Mouse (Mus musculus) heart, embryonic 16.5 days (tissue): ENCODE data around the gene Gm10190. TPM values are rescaled to one million over a fixed set of nuclear protein-coding genes. Genes with fewer than 3 reads are reported as not detected.

Experiments used
- ATAC-seq: fragments of 200-750 bp; cut with Nextera tagmentation; replicated peaks from 2 replicates; pipeline ENCODE4 v1.8.0; 2017; ENCODE audit warnings: moderate number of reproducible peaks; ENCODE audit not compliant: insufficient read depth, low FRiP score; ENCODE audit errors: extremely low read depth
- H3K27ac ChIP-seq: fragments of 300-500 bp; sonication (generic); 2 replicates; pipeline ENCODE4 v1.5.1; 2014; ENCODE audit warnings: mild to moderate bottlenecking, low read length, control low read depth, moderate library complexity
- H3K27me3 ChIP-seq: fragments of 300-500 bp; sonication (generic); 2 replicates; pipeline ENCODE4 v1.6.1; 2014; ENCODE audit warnings: low read length, mixed read lengths; ENCODE audit not compliant: control insufficient read depth, insufficient read depth
- H3K36me3 ChIP-seq: fragments of 300-500 bp; sonication (generic); 2 replicates; pipeline ENCODE4 v1.6.1; 2014; ENCODE audit not compliant: control insufficient read depth, insufficient read depth
- H3K4me1 ChIP-seq: fragments of 300-500 bp; sonication (generic); 2 replicates; pipeline ENCODE4 v1.6.1; 2014; ENCODE audit warnings: low read length, mixed read lengths; ENCODE audit not compliant: control insufficient read depth, insufficient read depth
- H3K4me2 ChIP-seq: fragments of 300-500 bp; sonication (generic); 2 replicates; pipeline ENCODE4 v1.6.1; 2014; ENCODE audit warnings: low read depth, mild to moderate bottlenecking, control low read depth, low read length
- H3K4me3 ChIP-seq: fragments of 300-500 bp; sonication (generic); 2 replicates; pipeline ENCODE4 v1.5.1; 2014; ENCODE audit warnings: mild to moderate bottlenecking, control low read depth, low read length
- H3K9ac ChIP-seq: fragments of 300-500 bp; sonication (generic); 2 replicates; pipeline ENCODE4 v1.6.1; 2014; ENCODE audit warnings: low read length, control low read depth
- H3K9me3 ChIP-seq: fragments of 300-500 bp; sonication (generic); replicated peaks from 2 replicates; pipeline ENCODE4 v1.6.1; 2016; ENCODE audit warnings: low read length; ENCODE audit not compliant: control insufficient read depth
- WGBS: fragments of 180-500 bp; shearing (Covaris S2); extraction: QIAGEN DNeasy Blood & Tissue Kit; methylation state at CpG from one replicate; pipeline ENCODE4 v1.1.7; 2014; 5-methylcytosine and 5-hydroxymethylcytosine counted together
- polyA plus RNA-seq: library from polyadenylated mRNA; unstranded; fragments of >200 nt; fragmentation: Nextera tagmentation; extraction: Ambion mirVana; gene quantifications from 2 replicates; pipeline ENCODE4 v1.2.1, GENCODE M21; 2015

Gm10190 gene
- polyA plus RNA-seq: 0.79 and 1.3 TPM in 2 replicates

- H3K4me3 ChIP-seq: peak within 1 kb of the TSS; percentile 61
- H3K27me3 ChIP-seq: no peaks in the 10 kb centered on the region
- H3K36me3 ChIP-seq: no peaks in the 10 kb centered on the region
- peaks cover 2% of the 10 kb centered on the region; the same call in 1 of the 2 replicates for H3K4me1 ChIP-seq
- peak within 1 kb of the TSS; percentile 81 for H3K9ac ChIP-seq
- 2% methylated on average over 81 of the region's 102 CpGs for WGBS
- 0 out of 2 replicates have a peak, but pooled peaks cover 2% of the 10 kb centered on the region for H3K9me3 ChIP-seq
- H3K4me2 ChIP-seq: peak within 1 kb of the TSS; percentile 95
- ATAC-seq: peak; percentile 99
- H3K27ac ChIP-seq: peak within 1 kb of the TSS; percentile 66; the same call in 1 of the 2 replicates
Observed at GRCm38 (mm10) chr17:80372989-80373725, at the start of gene Gm10190. Gene Gm10190, minus strand, starts transcription at chr17:80373541.

GRCm38 (mm10) chr17:80420998-80421397 is 47.7 kb upstream of the Gm10190 start:
- H3K27me3 ChIP-seq: no peaks in the 10 kb centered on the region
- no peak for ATAC-seq
- no peak overlapping the region for H3K27ac ChIP-seq
- no peak overlapping the region for H3K4me2 ChIP-seq
- no peaks in the 10 kb centered on the region for H3K9me3 ChIP-seq
- H3K36me3 ChIP-seq: peaks cover 34% of the 10 kb centered on the region
- H3K4me1 ChIP-seq: no peaks in the 10 kb centered on the region
- WGBS: 87% methylated on average over 1 of the region's 1 CpGs
- no peak overlapping the region for H3K9ac ChIP-seq
- H3K4me3 ChIP-seq: no peak overlapping the region

GRCm38 (mm10) chr17:80418572-80419210 is 45.4 kb upstream of the Gm10190 start:
- 84% methylated on average over 10 of the region's 10 CpGs for WGBS
- Histone ChIP-seq H3K4me2 (no peak overlapping the region), H3K4me1 (no peaks in the 10 kb centered on the region), H3K9me3 (no peaks in the 10 kb centered on the region), H3K9ac (no peak overlapping the region), H3K36me3 (peaks cover 41% of the 10 kb centered on the region), H3K27me3 (no peaks in the 10 kb centered on the region), H3K4me3 (no peak overlapping the region), H3K27ac (no peak overlapping the region)
- no peak for ATAC-seq

GRCm38 (mm10) chr17:80411182-80411581 is 37.8 kb upstream of the Gm10190 start:
- H3K27ac ChIP-seq: no peak overlapping the region
- H3K4me3 ChIP-seq: no peak overlapping the region
- no peak overlapping the region for H3K4me2 ChIP-seq
- peaks cover 44% of the 10 kb centered on the region for H3K36me3 ChIP-seq
- no peaks in the 10 kb centered on the region for H3K4me1 ChIP-seq
- no peaks in the 10 kb centered on the region; the same call in 1 of the 2 replicates for H3K9me3 ChIP-seq
- no peak overlapping the region for H3K9ac ChIP-seq
- 62% methylated on average over 1 of the region's 1 CpGs for WGBS
- H3K27me3 ChIP-seq: no peaks in the 10 kb centered on the region
- no peak for ATAC-seq

- H3K9me3 ChIP-seq: no peaks in the 10 kb centered on the region
- no peak overlapping the region for H3K27ac ChIP-seq
- H3K9ac ChIP-seq: no peak overlapping the region
- ATAC-seq: no peak
- H3K27me3 ChIP-seq: no peaks in the 10 kb centered on the region
- peaks cover 20% of the 10 kb centered on the region for H3K36me3 ChIP-seq
- no peaks in the 10 kb centered on the region for H3K4me1 ChIP-seq
- H3K4me2 ChIP-seq: no peak overlapping the region
- WGBS: 91% methylated on average over 7 of the region's 7 CpGs
- H3K4me3 ChIP-seq: no peak overlapping the region
Observed at GRCm38 (mm10) chr17:80398243-80398642, 24.9 kb upstream of the Gm10190 start.

- Histone ChIP-seq H3K4me2 (peak overlapping the region; percentile 81), H3K4me1 (peaks cover 3% of the 10 kb centered on the region; the same call in 1 of the 2 replicates), H3K9ac (peak overlapping the region; percentile 45), H3K9me3 (no peaks in the 10 kb centered on the region), H3K27ac (no peak overlapping the region), H3K27me3 (no peaks in the 10 kb centered on the region), H3K4me3 (peak overlapping the region; percentile 56), H3K36me3 (no peaks in the 10 kb centered on the region)
- 12% methylated on average over 17 of the region's 17 CpGs for WGBS
- peak; percentile 89 for ATAC-seq
Observed at GRCm38 (mm10) chr17:80391423-80392403, 18.4 kb upstream of the Gm10190 start.

- 61% methylated on average over 10 of the region's 10 CpGs for WGBS
- no peak overlapping the region for H3K27ac ChIP-seq
- H3K9ac ChIP-seq: no peak overlapping the region
- H3K4me1 ChIP-seq: peaks cover 3% of the 10 kb centered on the region; the same call in 1 of the 2 replicates
- no peak overlapping the region for H3K4me2 ChIP-seq
- no peak for ATAC-seq
- no peaks in the 10 kb centered on the region for H3K36me3 ChIP-seq
- H3K27me3 ChIP-seq: no peaks in the 10 kb centered on the region
- H3K4me3 ChIP-seq: no peak overlapping the region
- H3K9me3 ChIP-seq: no peaks in the 10 kb centered on the region
Observed at GRCm38 (mm10) chr17:80390024-80390423, 16.7 kb upstream of the Gm10190 start.

- Histone ChIP-seq H3K36me3 (no peaks in the 10 kb centered on the region), H3K4me2 (no peak overlapping the region), H3K4me3 (no peak overlapping the region), H3K9me3 (no peaks in the 10 kb centered on the region), H3K27me3 (no peaks in the 10 kb centered on the region), H3K4me1 (no peaks in the 10 kb centered on the region), H3K9ac (no peak overlapping the region), H3K27ac (no peak overlapping the region)
- ATAC-seq: no peak
- 35% methylated on average over 1 of the region's 1 CpGs for WGBS
Observed at GRCm38 (mm10) chr17:80385671-80386070, 12.3 kb upstream of the Gm10190 start.
